Mouse (Mus musculus): ENCODE results near the gene Mecom.

Mecom gene

DNA sequence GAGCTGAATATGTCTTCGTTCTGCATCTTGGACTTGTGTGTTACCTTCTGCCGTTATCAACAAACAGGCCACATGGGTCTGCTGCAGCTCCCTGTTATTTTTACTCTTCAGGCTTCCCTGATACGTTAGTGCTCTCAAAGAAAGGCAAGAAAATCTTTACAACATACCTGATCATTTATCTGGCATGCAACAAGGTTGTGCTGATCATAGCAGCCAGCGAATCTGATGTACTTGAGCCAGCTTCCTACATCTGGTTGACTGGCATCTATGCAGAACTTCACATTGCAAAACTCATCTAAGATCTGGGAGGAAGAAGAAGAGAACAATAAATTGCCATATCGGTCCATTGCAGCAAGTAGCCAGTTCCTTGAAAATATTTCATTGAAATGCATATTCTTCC is 538.2 kb downstream of the Mecom start:
- no peak for DNase-seq

DNA sequence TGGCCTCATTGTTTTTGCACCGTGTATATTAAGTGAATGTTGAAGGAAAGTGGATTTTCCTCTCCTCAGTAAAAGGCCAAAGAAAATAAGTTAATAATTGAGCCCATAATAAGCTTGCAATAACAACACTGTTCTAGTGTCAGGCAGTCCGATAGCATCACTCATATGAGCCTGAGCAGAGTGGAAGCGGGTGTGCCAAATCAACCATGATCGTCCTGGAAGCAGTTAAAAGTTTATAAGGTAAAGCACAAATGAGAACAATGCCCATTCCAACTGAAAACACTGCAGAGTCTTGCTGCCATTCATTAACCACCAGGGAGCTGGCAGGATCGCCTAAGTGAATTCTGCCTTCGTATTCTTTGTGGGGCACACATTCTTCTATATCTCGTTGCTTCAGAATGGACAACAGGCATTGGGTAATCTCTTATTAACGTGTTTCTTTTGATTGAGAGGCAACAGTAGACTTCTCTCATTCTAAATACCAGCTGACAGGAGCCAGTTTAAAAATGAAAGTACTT is 542.9 kb downstream of the Mecom start:
- no peak for DNase-seq

DNA sequence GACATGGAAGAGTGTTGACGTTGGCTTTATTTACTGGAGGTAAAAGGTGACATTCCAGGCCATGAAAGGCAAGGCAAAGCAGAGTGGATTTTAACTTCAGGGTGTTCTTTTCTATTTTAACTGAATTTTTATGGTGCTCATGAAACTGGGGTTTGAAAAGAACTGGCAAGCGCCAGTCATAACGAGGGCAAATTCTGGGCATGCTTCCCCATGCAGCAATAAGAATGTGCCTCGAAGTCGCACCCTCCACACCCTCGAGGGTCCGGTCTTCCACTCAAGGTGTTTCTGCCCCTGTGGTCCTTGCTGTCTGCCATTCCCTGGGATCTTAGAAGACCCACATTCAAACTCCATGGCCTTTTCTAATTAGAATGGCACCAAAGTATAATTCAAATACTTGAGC is 547.5 kb downstream of the Mecom start:
- DNase-seq = no peak

DNA sequence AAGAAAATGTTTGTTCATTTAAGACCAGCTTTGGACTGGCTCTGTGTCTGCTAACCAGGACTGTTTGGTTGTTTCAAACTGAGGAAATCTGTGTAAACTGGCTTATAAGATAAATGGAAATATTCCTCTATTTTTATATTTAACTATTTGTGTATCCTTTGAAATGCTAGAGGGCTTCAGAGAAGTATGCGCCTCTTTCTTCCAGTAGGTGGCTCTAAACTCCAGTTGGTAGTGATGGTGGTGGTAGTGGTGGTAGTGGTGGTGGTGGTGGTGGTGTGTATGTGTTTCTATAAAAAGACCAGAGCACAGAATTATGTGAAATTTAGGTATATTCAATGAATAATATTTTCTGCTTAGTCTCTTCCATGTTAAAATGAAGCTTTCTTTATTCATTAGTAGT is 548.8 kb downstream of the Mecom start:
- DNase-seq = no peak

DNA sequence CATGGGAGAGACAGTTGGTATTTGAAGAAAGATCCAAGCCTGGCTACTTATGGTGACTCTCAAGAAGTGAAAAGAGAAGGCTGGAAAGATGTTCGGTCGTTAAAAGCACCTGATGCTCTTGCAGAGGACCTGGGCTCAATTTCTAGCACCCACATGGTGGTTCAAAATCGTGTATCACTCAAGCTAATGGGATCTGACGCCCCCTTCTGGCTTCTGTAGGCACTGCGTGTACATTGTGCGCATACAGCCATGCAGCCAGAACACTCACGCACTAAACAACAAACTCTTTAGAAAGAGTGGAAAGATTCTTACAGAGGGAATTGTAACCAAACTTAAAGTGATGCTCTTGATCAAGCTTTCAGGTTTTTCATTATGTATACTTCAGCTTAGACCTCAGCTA is 550.7 kb downstream of the Mecom start:
- DNase-seq = no peak

DNA sequence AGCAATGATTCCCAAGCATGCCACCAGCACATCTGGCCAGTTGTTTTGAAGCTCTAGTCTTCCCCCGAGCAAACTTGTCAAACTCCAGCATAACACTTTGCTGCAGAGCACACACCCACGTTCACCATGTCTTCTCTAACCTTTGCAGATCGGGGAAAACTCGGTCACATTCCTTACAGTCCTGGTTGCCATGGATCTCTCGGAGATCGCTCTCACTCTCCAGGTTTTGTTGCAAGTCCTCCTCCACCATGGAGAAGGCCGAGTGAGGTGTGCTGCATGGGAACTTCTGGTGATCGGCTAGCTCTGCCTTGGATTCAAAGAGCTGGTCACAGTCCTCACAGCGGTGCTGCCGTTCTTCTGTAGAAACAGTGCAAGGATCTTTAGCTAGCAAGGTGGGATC is 554.5 kb downstream of the Mecom start:
- DNase-seq = no peak

DNA sequence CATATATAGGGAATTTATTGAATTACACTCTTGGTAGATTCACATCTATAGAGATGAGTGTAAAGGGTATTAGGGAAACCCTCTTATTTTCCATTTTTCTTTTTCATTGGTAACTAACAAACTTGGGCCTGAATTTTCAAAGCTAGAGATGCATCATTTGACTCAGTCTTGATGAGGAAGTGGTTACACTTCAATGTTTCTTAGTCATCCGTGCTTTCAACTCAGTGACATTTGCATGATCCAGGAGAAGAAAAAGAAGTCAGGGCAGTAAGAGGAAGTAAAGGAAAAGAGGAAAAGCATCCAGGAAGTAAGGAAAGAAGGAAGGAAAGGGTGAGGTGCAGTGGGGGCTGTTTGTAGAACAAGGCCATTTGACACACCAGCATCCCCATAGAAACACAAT is 556.3 kb downstream of the Mecom start:
- DNase-seq = no peak

DNA sequence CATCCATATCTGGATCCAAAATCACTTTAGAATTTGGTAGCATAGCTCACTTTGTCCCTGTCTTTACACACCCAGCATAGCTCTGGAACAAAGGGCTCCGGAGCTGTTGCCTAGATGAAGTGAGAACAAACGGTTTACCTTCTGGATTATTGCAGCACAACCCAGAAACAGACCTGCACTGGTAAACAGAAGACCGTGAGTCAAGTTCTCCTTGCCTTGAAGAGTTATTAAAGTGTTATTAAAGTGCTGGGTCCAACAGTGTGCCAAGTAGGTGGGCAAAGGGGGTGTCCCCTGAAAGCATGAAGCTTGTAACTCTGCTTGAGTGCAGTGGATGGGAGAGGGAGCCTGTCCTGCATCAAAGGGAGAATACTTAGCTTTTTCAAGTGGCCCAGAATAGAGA is 563.4 kb downstream of the Mecom start:
- no peak for DNase-seq

DNA sequence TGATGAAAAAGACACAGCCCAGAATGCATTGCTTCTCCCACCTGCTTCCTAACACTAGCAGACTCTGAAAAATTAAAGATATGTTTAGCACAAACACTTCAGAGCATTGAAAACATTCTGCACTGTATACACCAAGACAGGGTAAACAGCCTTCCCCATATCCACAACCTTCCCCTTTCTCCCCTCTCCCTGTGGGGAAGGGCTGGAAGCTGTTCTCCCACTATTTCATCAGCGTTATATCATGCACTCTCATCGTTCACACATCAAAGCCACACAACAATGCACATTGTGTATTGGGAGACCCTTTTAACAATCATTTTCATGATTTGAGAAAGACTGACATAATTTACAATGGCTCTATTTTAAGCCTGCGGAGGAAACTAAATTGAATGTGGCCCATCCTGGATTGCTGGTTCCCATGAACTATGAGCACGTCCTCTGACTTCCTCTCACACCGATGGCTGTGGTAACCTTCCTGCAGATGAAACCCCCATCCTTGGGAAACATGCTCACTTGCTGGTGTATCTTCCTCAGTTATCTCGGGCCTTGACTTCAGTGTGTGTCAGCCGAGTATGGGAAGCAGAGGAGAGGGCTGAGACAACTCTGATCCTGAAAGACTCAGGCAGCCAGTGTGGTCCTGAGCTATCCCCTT is 566.4 kb downstream of the Mecom start:
- no peak for DNase-seq

DNA sequence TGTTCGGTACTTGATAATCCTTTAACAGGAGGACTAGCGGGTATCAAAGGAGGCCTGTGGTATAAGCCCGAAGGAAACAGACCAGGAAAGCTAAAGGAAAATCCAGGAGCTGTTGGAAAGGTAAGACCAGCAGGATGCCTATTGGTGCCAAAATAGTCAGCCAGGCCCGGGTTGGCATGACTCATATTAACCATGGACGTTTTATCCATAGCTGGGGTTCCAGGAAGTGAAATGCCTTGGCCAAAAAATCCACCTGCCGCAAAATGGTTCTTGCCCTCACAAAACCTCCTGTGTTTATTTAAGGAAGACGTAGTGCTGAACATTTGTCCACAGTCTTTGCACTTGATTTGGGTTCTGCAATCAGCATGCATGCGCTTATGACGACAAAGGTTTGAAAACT is 567.3 kb downstream of the Mecom start:
- DNase-seq = no peak

DNA sequence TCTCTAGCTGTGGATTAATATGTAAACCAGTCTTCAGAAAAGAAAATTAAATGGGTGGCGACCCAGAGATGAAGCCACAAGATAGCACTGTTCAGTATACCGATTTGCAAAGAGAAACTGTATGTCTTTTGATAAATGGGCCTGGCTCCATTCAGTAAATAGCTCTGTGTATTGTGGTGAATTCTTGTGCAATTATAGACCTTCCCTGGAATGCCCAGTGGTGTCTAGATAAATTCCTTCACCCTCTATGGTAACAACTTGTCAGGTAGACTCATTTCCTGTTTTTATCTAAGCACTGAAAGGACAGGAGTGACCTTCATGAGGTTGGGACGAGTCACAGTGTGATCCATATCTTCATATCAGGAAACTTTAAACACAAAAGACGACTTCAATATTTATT is 571.2 kb downstream of the Mecom start:
- no peak for DNase-seq

DNA sequence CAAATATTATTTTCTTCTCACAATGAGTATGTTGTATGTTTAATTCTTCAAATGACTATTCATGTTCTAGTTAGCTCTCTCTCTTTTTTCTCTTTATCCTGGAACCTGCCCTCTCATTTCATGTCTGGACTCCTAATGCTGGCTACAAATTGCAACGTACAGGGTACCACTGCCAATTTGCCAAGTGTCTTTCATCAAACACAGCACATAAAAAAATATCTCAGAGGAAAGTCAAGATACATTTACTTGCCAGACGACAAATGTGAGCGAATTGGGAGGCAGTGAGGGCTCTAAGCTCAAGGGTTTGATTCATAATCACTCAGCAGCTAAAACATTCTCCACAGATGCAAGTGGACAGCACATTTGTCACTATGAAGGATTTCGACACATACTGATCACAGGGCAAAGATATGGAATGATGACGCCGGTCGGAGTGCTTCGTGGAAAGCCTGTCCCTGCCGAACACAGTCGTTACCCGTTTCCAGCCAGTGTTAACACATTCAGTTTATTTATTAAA is 579.3 kb downstream of the Mecom start:
- DNase-seq = no peak

DNA sequence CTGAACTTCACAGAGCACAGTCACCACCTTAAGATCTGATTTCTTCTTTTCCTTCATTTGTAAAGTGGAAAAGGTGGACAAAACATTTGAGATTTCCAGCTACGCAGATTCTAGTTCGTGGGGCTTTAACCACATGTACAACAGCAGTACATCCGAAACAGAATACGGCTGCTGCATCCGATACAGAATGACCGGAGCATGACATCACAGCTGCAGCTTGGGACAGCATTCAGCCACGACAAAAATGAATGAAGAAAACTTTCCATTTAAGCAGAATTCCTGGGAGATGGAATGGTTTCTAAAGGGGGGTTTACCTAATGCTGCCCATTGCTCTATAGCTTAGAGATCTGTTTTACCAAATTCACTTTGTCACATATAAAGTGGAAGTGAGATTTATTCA is 583.9 kb downstream of the Mecom start:
- no peak for DNase-seq

DNA sequence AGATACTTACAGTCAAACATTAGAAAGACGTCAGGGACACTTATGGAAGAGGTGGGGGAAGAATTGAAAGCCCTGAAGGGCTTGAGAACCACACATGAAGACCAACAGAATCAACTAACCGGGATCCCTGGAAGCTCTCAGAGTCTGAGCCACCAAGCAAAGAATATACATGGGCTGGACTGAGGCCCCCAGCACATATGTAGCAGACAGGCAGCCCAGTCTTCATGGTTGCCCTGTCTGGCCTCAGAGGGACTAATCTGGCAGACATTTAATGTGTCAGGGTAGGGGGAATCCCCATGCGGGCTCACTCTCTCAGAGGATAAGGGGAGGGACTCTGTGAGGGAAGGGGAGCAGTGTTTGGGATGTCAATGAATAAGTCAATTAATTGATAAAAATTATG is 584.4 kb downstream of the Mecom start:
- DNase-seq = no peak

DNA sequence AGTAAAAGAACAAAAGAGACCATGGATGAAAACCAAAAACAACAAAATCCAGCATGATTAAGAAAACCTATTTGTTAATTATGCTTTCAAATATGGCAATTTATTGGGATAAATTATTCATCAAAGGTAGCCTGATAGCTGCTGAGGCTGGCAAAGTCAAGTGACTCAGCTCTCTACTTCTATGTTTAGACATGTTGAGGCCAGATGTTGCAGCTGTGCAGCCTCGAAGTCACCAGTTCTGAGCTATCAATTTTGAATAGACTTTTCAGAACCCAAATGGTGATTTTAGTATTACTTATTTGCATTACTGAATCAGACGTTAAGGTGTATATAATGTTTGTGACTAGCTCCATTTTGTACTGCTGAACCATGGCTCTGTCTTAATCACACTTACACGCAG is 588.8 kb downstream of the Mecom start:
- no peak for DNase-seq

DNA sequence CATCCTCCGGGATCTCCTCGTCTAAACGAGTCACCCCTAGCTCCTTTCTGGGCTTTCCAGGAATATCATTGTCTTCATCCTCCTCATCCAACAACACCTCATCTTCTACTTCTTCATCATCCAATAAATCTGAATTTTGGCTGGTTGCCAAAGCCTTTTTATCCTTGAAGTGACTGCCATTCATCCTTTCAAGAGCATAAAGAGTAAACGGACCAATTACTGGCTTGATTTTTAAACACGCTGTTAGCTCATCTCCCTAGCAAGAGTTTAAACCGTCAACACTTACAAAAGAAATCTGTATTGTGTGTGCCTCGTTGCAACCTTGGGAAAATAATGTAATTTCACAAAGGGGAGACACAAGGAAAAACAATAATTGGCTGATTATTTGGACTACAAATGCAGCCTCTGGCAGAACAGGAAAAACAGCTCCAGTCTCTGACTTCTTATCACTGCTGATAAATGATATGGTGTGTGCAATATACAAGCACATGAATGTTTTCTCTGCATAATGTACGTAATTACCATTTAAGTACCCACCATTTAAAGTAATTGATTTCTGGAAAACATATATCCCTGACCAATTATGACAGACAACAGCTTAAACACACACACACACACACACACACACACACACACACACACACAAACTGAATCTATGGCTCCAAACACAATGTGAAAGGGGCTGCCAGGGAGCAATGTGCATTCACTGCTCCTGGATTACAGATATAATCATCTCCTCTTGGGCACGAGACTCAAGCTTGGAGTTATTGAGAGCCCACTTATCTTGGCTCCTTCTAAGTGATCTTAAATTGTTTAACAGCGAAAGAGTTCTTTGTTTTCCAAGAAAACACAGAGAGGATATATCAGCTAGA is 590.2 kb downstream of the Mecom start:
- DNase-seq = no peak

DNA sequence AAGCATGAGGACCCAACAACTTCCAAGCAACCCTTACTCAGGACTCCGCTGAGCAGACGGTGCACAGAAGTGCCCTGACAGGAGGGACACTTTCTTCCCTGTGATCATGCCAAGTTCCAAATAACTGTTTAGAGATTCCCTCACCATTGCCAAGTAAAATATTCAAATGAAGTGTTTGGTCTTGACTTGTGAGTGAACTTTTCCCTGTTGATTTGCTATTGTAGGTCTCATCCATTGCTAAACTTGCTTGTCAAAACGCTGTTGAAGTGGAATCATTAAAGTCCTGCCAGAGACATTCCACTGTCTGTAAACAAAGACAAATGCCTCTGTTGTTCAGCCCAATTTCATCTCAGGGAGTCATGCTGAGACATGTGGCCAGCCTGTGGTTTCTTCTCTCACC is 594.5 kb downstream of the Mecom start:
- no peak for DNase-seq

DNA sequence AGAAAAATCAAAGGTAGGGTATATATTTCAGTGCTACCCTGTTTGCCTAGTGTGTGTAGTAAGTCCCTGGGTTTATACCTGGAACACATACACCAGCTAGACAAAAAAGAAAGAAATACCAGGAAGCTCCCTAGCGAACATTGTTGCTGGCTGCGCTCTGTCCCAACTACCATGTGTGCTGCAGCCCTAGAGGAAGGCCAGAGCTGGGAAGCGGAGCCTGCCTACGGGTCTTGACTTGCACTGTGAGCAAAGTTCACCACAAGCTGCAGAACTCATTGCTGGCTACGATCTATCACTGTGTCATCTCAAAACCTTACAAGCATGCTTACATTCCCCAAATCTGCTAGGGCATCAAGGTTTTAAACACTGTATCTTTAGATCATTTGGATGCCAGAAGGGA is 597.0 kb downstream of the Mecom start:
- DNase-seq = no peak

DNA sequence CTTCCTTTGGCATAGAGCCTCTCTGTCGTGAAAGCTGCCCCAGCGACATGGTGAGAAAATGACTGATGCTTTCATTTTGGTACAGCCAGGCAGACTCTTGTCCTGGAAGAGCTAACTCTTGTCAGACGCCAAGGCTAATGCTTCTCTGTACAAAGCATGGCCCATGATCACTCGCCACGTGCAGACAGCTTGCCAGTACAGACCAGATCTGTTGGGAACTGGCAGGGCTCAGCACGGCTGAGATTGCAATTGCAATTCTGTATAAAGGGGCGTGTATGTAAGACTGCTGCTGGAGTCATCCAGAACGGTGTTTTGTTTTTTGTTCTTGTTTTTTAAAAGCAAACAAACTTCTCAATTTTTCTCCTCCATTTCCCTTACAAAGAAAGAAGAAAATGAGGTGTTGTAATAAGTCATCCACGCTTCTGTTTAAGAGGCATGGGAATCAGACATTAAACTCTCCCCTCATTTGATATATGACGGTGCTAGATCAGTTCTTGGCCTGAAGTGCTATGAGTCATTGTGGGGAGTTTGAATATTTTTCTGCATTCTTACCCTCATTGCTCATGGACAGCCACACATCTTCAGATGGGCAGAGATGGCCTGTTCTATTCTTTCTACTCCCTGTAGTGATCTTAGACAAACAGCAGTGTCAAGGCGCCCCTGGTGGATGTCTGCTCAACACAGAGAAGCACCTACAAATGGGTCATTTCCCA is 644.1 kb downstream of the Mecom start:
- DNase-seq = no peak
